Mouse (Mus musculus) limb, embryonic 14.5 days (tissue): ENCODE results near the gene Olfr141. TPM values are rescaled to one million over a fixed set of nuclear protein-coding genes. Genes with fewer than 3 reads are reported as not detected.

Experiments
- ATAC-seq: fragments of 200-750 bp; cut with Nextera tagmentation; 2 replicates; pipeline ENCODE4 v1.8.0; 2017; ENCODE audit warnings: low read depth, moderate number of reproducible peaks, moderate TSS enrichment; ENCODE audit not compliant: low FRiP score
- DNase-seq: peaks from one replicate; pipeline ENCODE4 v3.0.0-alpha.2; 2015; ENCODE audit warnings: low spot score
- H3K27ac ChIP-seq: fragments of 300-500 bp; sonication (generic); replicated peaks from 2 replicates; pipeline ENCODE4 v1.5.1; 2014; ENCODE audit warnings: low read depth, mild to moderate bottlenecking, low read length, moderate library complexity, mixed read lengths
- H3K27me3 ChIP-seq: fragments of 300-500 bp; sonication (generic); 2 replicates; pipeline ENCODE4 v1.6.1; 2014; ENCODE audit warnings: low read length, mixed read lengths; ENCODE audit not compliant: control insufficient read depth, insufficient read depth
- H3K36me3 ChIP-seq: fragments of 300-500 bp; sonication (generic); 2 replicates; pipeline ENCODE4 v1.6.1; 2014; ENCODE audit warnings: mild to moderate bottlenecking, low read length, moderate library complexity, mixed read lengths; ENCODE audit not compliant: control insufficient read depth, insufficient read depth
- H3K4me1 ChIP-seq: fragments of 300-500 bp; sonication (generic); 2 replicates; pipeline ENCODE4 v1.6.1; 2014; ENCODE audit warnings: antibody characterized with exemption, low read length, mixed read lengths; ENCODE audit not compliant: control insufficient read depth, insufficient read depth
- H3K4me2 ChIP-seq: fragments of 300-500 bp; sonication (generic); replicated peaks from 2 replicates; pipeline ENCODE4 v1.6.1; 2014; ENCODE audit warnings: low read depth, mild to moderate bottlenecking, low read length, moderate library complexity; ENCODE audit not compliant: severe bottlenecking
- H3K4me3 ChIP-seq: fragments of 300-500 bp; sonication (generic); replicated peaks from 2 replicates; pipeline ENCODE4 v1.5.1; 2014; ENCODE audit warnings: low read length
- H3K9ac ChIP-seq: fragments of 300-500 bp; sonication (generic); 2 replicates; pipeline ENCODE4 v1.6.1; 2014; ENCODE audit warnings: mild to moderate bottlenecking, low read depth, low read length, moderate library complexity; ENCODE audit not compliant: severe bottlenecking
- H3K9me3 ChIP-seq: fragments of 300-500 bp; sonication (generic); 2 replicates; pipeline ENCODE4 v1.6.1; 2016; ENCODE audit warnings: low read length; ENCODE audit not compliant: control insufficient read depth
- POLR2A ChIP-seq: fragments of 200-500 bp; IDR thresholded peaks from 2 replicates; pipeline ENCODE4 v1.8.0; 2012; ENCODE audit warnings: inconsistent platforms, mild to moderate bottlenecking, moderate library complexity, borderline replicate concordance; ENCODE audit not compliant: insufficient read depth, insufficient read length; ENCODE audit errors: extremely low read depth
- WGBS: fragments of 180-500 bp; shearing (Covaris S2); extraction: QIAGEN DNeasy Blood & Tissue Kit; methylation state at CpG from one replicate; pipeline ENCODE4 v1.1.7; 2014; 5-methylcytosine and 5-hydroxymethylcytosine counted together
- polyA plus RNA-seq, 2 experiments: library from polyadenylated mRNA; depleted of rRNA in 1 of 2; stranded (reverse) in 1 of 2; unstranded in 1 of 2; fragments of >200 nt; fragmentation: Nextera tagmentation in 1 of 2; extraction: Ambion mirVana in 1 of 2; gene quantifications; 2 replicates each; pipeline versions ENCODE4 v1.2.1 to v1.2.3; 2012 to 2014

Olfr141 gene
- polyA plus RNA-seq (2012; rRNA removed) (not detected in 2 replicates), polyA plus RNA-seq (2014; fragmentation: Nextera tagmentation; extraction: Ambion mirVana) (not detected in 2 replicates)

DNA sequence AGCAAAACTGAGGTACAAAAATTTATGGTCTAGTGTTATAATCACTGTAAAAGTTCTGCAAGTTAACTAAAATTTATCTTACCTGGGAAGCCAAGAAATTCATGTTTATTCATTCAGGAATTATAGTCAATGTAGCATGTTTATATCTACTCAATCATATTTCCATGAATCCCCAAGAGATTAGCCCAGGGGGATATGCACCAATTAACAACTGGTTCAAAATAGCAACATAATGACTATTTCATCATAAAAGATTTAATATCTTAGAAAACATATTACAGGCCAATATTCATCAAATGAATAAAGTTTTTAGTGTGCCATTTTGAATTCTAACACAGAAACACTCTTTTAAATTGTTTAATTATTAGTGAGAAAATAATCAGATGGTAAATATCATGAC is at the start of gene Olfr141:
Gene Olfr141 (minus strand): TSS at position 101 of the 400 bp plus-strand sequence.
- ATAC-seq: no peak
- H3K4me2 ChIP-seq: no peak within 1 kb of the TSS
- no peaks in the 10 kb centered on the region for H3K9me3 ChIP-seq
- no peak for DNase-seq
- H3K4me3 ChIP-seq: no peak within 1 kb of the TSS
- no peaks in the 10 kb centered on the region for H3K27me3 ChIP-seq
- no peak within 1 kb of the TSS for H3K27ac ChIP-seq
- H3K4me1 ChIP-seq: no peaks in the 10 kb centered on the region
- no peaks in the 10 kb centered on the region for H3K36me3 ChIP-seq
- no peak for TF ChIP-seq POLR2A
- no peak within 1 kb of the TSS for H3K9ac ChIP-seq

DNA sequence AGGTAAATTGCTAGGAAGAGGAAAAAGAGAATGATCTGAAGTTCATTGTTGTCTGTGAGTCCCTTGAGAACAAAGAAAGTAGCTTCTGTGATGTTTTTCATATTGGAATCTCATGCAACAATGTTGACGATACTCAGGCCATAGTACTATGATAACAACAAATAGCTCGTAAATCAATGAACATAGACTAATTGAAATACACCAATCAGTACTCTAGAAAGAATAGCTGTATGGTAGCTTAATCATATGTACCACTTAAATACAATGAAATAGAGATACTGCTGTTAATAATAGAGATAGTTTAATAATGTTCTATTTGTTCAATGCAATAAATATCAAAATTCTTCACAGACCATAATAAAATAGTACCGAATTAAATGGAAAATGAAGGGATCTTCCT is 41.8 kb upstream of the Olfr141 start, which contains the start of gene Olfr1095:
Gene Olfr1095 (minus strand): TSS at position 101 of the 400 bp plus-strand sequence.
- no peaks in the 10 kb centered on the region for H3K36me3 ChIP-seq
- H3K4me2 ChIP-seq: no peak within 1 kb of the TSS
- WGBS: 84% methylated on average over 3 of the region's 3 CpGs
- H3K9me3 ChIP-seq: no peaks in the 10 kb centered on the region
- H3K4me3 ChIP-seq: no peak within 1 kb of the TSS
- no peak within 1 kb of the TSS for H3K27ac ChIP-seq
- no peak within 1 kb of the TSS for H3K9ac ChIP-seq
- no peaks in the 10 kb centered on the region for H3K4me1 ChIP-seq
- no peak for TF ChIP-seq POLR2A
- ATAC-seq: no peak
- no peaks in the 10 kb centered on the region for H3K27me3 ChIP-seq
- DNase-seq: no peak

DNA sequence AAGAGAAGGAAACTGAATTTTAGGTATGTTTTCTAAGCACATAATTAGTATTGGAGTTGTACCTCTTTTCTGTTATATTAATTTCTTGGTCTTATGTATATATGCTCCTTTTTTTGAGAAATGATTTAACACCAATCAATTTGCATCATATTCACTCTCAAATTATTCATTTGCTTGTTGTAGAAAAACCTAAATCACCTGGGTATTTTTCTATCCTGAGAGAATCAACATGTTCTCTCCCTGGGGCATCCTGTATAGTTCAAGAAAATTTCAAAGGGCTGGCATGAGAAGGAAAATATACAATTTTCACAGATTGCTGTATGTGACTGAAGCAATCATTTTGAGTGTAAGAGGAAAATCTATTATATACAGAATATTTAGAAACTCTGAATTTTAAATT is 14.5 kb upstream of the Olfr141 start, which contains the start of gene Olfr1094:
Gene Olfr1094 (plus strand): TSS at position 301 of the 400 bp plus-strand sequence.
- Histone ChIP-seq H3K27me3 (no peaks in the 10 kb centered on the region), H3K4me2 (no peak within 1 kb of the TSS), H3K9me3 (no peaks in the 10 kb centered on the region), H3K4me3 (no peak within 1 kb of the TSS), H3K4me1 (no peaks in the 10 kb centered on the region), H3K27ac (no peak within 1 kb of the TSS), H3K36me3 (no peaks in the 10 kb centered on the region), H3K9ac (no peak within 1 kb of the TSS)
- no peak for DNase-seq
- ATAC-seq: no peak
- TF ChIP-seq POLR2A: no peak

DNA sequence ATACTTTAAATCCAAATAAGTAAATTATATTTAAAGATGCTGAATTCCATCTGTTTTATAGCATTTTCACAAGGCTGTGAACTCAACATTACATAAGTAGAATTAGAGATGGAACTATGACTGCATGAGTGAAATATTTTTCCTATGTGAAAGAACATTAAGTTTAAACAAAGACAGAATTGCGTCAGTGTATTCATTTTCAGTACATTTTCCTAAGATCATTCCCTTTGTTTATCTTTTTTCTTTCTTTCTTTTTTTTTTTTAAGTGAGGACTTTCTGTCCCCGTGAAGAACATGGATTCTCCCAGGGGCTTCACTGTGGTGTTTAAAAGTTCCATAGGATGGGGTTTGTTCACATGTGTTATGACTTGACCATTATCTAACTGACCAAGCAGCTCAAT is 27.6 kb downstream of the Olfr141 start, which contains the start of gene Olfr1093:
Gene Olfr1093 (plus strand): TSS at position 301 of the 400 bp plus-strand sequence.
- no peak within 1 kb of the TSS for H3K4me2 ChIP-seq
- no peaks in the 10 kb centered on the region for H3K9me3 ChIP-seq
- DNase-seq (no peak), ATAC-seq (no peak)
- H3K4me3 ChIP-seq: no peak within 1 kb of the TSS
- no peak for TF ChIP-seq POLR2A
- H3K27me3 ChIP-seq: no peaks in the 10 kb centered on the region
- H3K9ac ChIP-seq: no peak within 1 kb of the TSS
- WGBS: 80% methylated on average over 2 of the region's 2 CpGs
- H3K4me1 ChIP-seq: no peaks in the 10 kb centered on the region
- no peaks in the 10 kb centered on the region for H3K36me3 ChIP-seq
- H3K27ac ChIP-seq: no peak within 1 kb of the TSS

DNA sequence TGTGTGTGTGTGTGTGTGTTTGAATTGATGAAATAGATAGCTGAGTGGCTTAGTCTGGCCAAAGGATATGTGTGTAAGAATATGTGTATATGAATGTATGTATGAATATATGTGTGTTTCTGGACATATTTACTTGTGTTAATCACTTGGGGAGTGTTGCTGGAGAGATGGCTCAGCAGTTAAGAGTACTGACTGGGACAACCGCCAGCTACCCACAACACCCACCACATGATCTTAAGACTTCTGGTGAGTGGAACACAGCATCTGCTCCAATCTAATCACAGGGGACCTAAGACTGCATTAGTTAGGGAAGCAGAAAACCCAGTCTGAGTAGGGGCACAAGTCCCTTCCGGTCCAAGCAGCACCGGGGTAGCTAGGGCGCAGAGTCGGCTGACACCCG is 48.8 kb downstream of the Olfr141 start:
- Histone ChIP-seq H3K4me1 (no peaks in the 10 kb centered on the region), H3K4me3 (no peak overlapping the region), H3K4me2 (no peak overlapping the region), H3K36me3 (no peaks in the 10 kb centered on the region), H3K9me3 (no peaks in the 10 kb centered on the region), H3K27ac (no peak overlapping the region), H3K9ac (no peak overlapping the region), H3K27me3 (no peaks in the 10 kb centered on the region)
- no peak for ATAC-seq
- DNase-seq: no peak
- 97% methylated on average over 6 of the region's 6 CpGs for WGBS
- TF ChIP-seq POLR2A: no peak

DNA sequence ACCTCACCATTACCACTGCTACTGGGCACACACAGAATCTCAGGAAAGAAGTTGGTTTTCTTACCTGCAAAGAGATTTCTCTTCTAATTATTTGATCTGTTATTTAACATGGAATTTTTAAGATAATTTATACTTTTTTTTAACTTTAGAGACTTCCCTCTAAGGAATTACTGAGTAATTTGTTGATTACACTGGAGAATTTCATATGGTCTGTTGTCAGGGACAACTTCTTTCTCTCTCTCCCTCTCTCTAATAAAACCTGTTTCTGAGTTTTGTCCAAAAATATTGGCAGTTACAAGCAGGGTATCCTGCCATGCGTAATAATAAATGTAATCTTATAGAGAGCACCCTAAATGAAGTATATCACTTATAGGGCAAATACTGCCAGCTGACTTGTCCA is 50.9 kb downstream of the Olfr141 start, which contains the start of gene Olfr1090:
Gene Olfr1090 (minus strand): TSS at position 101 of the 400 bp plus-strand sequence.
- 82% methylated on average over 1 of the region's 1 CpGs for WGBS
- Histone ChIP-seq H3K4me1 (no peaks in the 10 kb centered on the region), H3K4me3 (no peak within 1 kb of the TSS), H3K27ac (no peak within 1 kb of the TSS), H3K4me2 (no peak within 1 kb of the TSS), H3K27me3 (no peaks in the 10 kb centered on the region), H3K9ac (no peak within 1 kb of the TSS), H3K36me3 (no peaks in the 10 kb centered on the region), H3K9me3 (no peaks in the 10 kb centered on the region)
- DNase-seq: no peak
- no peak for TF ChIP-seq POLR2A
- ATAC-seq: no peak

Other genes with a start within 250 kb of the Olfr141 start
- gene Olfr1082, start 211.1 kb downstream of the Olfr141 start, polyA plus RNA-seq (2012; rRNA removed): not detected in 2 replicates
- gene Olfr1082, start 211.1 kb downstream of the Olfr141 start, polyA plus RNA-seq (2014; fragmentation: Nextera tagmentation; extraction: Ambion mirVana): not detected in 2 replicates
- not detected in 2 replicates for gene Olfr1084, start 170.3 kb downstream of the Olfr141 start, polyA plus RNA-seq (2012; rRNA removed)
- gene Olfr1084, start 170.3 kb downstream of the Olfr141 start, polyA plus RNA-seq (2014; fragmentation: Nextera tagmentation; extraction: Ambion mirVana): not detected in 2 replicates
- gene Olfr1085, start 148.0 kb downstream of the Olfr141 start, polyA plus RNA-seq (2012; rRNA removed): not detected in 2 replicates
- gene Olfr1085, start 148.0 kb downstream of the Olfr141 start, polyA plus RNA-seq (2014; fragmentation: Nextera tagmentation; extraction: Ambion mirVana): not detected in 2 replicates
- gene Olfr1086, start 129.9 kb downstream of the Olfr141 start, polyA plus RNA-seq (2012; rRNA removed): not detected in 2 replicates
- gene Olfr1086, start 129.9 kb downstream of the Olfr141 start, polyA plus RNA-seq (2014; fragmentation: Nextera tagmentation; extraction: Ambion mirVana): not detected in 2 replicates
- not detected in 2 replicates for gene Olfr1087, start 111.6 kb downstream of the Olfr141 start, polyA plus RNA-seq (2012; rRNA removed)
- not detected in 2 replicates for gene Olfr1087, start 111.6 kb downstream of the Olfr141 start, polyA plus RNA-seq (2014; fragmentation: Nextera tagmentation; extraction: Ambion mirVana)
- not detected in 2 replicates for gene Olfr1089, start 76.3 kb downstream of the Olfr141 start, polyA plus RNA-seq (2012; rRNA removed)
- not detected in 2 replicates for gene Olfr1089, start 76.3 kb downstream of the Olfr141 start, polyA plus RNA-seq (2014; fragmentation: Nextera tagmentation; extraction: Ambion mirVana)
- gene Olfr1090, start 51.0 kb downstream of the Olfr141 start, polyA plus RNA-seq (2012; rRNA removed): not detected in 2 replicates
- gene Olfr1090, start 51.0 kb downstream of the Olfr141 start, polyA plus RNA-seq (2014; fragmentation: Nextera tagmentation; extraction: Ambion mirVana): not detected in 2 replicates
- gene Olfr1093, start 27.5 kb downstream of the Olfr141 start, polyA plus RNA-seq (2012; rRNA removed): not detected in 2 replicates
- gene Olfr1093, start 27.5 kb downstream of the Olfr141 start, polyA plus RNA-seq (2014; fragmentation: Nextera tagmentation; extraction: Ambion mirVana): not detected in 2 replicates
- gene Olfr1094, start 14.6 kb upstream of the Olfr141 start, polyA plus RNA-seq (2012; rRNA removed): not detected in 2 replicates
- not detected in 2 replicates for gene Olfr1094, start 14.6 kb upstream of the Olfr141 start, polyA plus RNA-seq (2014; fragmentation: Nextera tagmentation; extraction: Ambion mirVana)
- not detected in 2 replicates for gene Olfr1095, start 41.7 kb upstream of the Olfr141 start, polyA plus RNA-seq (2012; rRNA removed)
- not detected in 2 replicates for gene Olfr1095, start 41.7 kb upstream of the Olfr141 start, polyA plus RNA-seq (2014; fragmentation: Nextera tagmentation; extraction: Ambion mirVana)
- not detected in 2 replicates for gene Gm13723, start 64.8 kb upstream of the Olfr141 start, polyA plus RNA-seq (2012; rRNA removed)
- gene Gm13723, start 64.8 kb upstream of the Olfr141 start, polyA plus RNA-seq (2014; fragmentation: Nextera tagmentation; extraction: Ambion mirVana): not detected in 2 replicates
- not detected in 2 replicates for gene Olfr1097, start 82.2 kb upstream of the Olfr141 start, polyA plus RNA-seq (2012; rRNA removed)
- not detected in 2 replicates for gene Olfr1097, start 82.2 kb upstream of the Olfr141 start, polyA plus RNA-seq (2014; fragmentation: Nextera tagmentation; extraction: Ambion mirVana)
- not detected in 2 replicates for gene Olfr1098, start 114.5 kb upstream of the Olfr141 start, polyA plus RNA-seq (2012; rRNA removed)
- gene Olfr1098, start 114.5 kb upstream of the Olfr141 start, polyA plus RNA-seq (2014; fragmentation: Nextera tagmentation; extraction: Ambion mirVana): not detected in 2 replicates
- not detected in 2 replicates for gene Olfr1099, start 150.7 kb upstream of the Olfr141 start, polyA plus RNA-seq (2012; rRNA removed)
- gene Olfr1099, start 150.7 kb upstream of the Olfr141 start, polyA plus RNA-seq (2014; fragmentation: Nextera tagmentation; extraction: Ambion mirVana): not detected in 2 replicates
- not detected in 2 replicates for gene Olfr1100, start 169.9 kb upstream of the Olfr141 start, polyA plus RNA-seq (2012; rRNA removed)
- not detected in 2 replicates for gene Olfr1100, start 169.9 kb upstream of the Olfr141 start, polyA plus RNA-seq (2014; fragmentation: Nextera tagmentation; extraction: Ambion mirVana)
- not detected in 2 replicates for gene Olfr1101, start 181.2 kb upstream of the Olfr141 start, polyA plus RNA-seq (2012; rRNA removed)
- not detected in 2 replicates for gene Olfr1101, start 181.2 kb upstream of the Olfr141 start, polyA plus RNA-seq (2014; fragmentation: Nextera tagmentation; extraction: Ambion mirVana)
- gene Olfr1102, start 188.4 kb upstream of the Olfr141 start, polyA plus RNA-seq (2012; rRNA removed): not detected in 2 replicates
- gene Olfr1102, start 188.4 kb upstream of the Olfr141 start, polyA plus RNA-seq (2014; fragmentation: Nextera tagmentation; extraction: Ambion mirVana): not detected in 2 replicates
- not detected in 2 replicates for gene Olfr1104, start 217.1 kb upstream of the Olfr141 start, polyA plus RNA-seq (2012; rRNA removed)
- gene Olfr1104, start 217.1 kb upstream of the Olfr141 start, polyA plus RNA-seq (2014; fragmentation: Nextera tagmentation; extraction: Ambion mirVana): not detected in 2 replicates
- not detected in 2 replicates for gene Olfr1105, start 226.5 kb upstream of the Olfr141 start, polyA plus RNA-seq (2012; rRNA removed)
- gene Olfr1105, start 226.5 kb upstream of the Olfr141 start, polyA plus RNA-seq (2014; fragmentation: Nextera tagmentation; extraction: Ambion mirVana): not detected in 2 replicates
- not detected in 2 replicates for gene Olfr1106, start 242.3 kb upstream of the Olfr141 start, polyA plus RNA-seq (2012; rRNA removed)
- not detected in 2 replicates for gene Olfr1106, start 242.3 kb upstream of the Olfr141 start, polyA plus RNA-seq (2014; fragmentation: Nextera tagmentation; extraction: Ambion mirVana)